Mouse (Mus musculus) lung, postnatal 0 days (tissue): ENCODE results near the gene Pdk2. TPM values are rescaled to one million over a fixed set of nuclear protein-coding genes. Genes with fewer than 3 reads are reported as not detected.

Source experiments
- ATAC-seq: fragments of 200-750 bp; cut with Nextera tagmentation; 2 replicates; pipeline ENCODE4 v1.8.0; 2017; ENCODE audit warnings: moderate library complexity
- DNase-seq: peaks from one replicate; pipeline ENCODE4 v3.0.0-alpha.2; 2016; ENCODE audit warnings: low spot score
- H3K27ac ChIP-seq: fragments of 300-500 bp; sonication (generic); 2 replicates; pipeline ENCODE4 v1.5.1; 2014; ENCODE audit warnings: antibody characterized with exemption, mild to moderate bottlenecking, low read length, mixed read lengths
- H3K27me3 ChIP-seq: fragments of 300-500 bp; sonication (generic); replicated peaks from 2 replicates; pipeline ENCODE4 v1.6.1; 2014; ENCODE audit warnings: low read length, mixed read lengths; ENCODE audit not compliant: insufficient read depth
- H3K36me3 ChIP-seq: fragments of 300-500 bp; sonication (generic); 2 replicates; pipeline ENCODE4 v1.6.1; 2014; ENCODE audit warnings: low read length, mixed read lengths; ENCODE audit not compliant: insufficient read depth
- H3K4me1 ChIP-seq: fragments of 300-500 bp; sonication (generic); 2 replicates; pipeline ENCODE4 v1.6.1; 2014; ENCODE audit warnings: antibody characterized with exemption, low read depth, low read length, mixed read lengths; ENCODE audit not compliant: insufficient read depth
- H3K4me2 ChIP-seq: fragments of 300-500 bp; sonication (generic); replicated peaks from 2 replicates; pipeline ENCODE4 v1.6.1; 2014; ENCODE audit warnings: low read depth, mild to moderate bottlenecking, low read length, moderate library complexity, mixed read lengths
- H3K4me3 ChIP-seq: fragments of 300-500 bp; sonication (generic); 2 replicates; pipeline ENCODE4 v1.5.1; 2014; ENCODE audit warnings: low read depth, low read length
- H3K9ac ChIP-seq: fragments of 300-500 bp; sonication (generic); replicated peaks from 2 replicates; pipeline ENCODE4 v1.6.1; 2014; ENCODE audit warnings: low read depth, mild to moderate bottlenecking
- H3K9me3 ChIP-seq: fragments of 300-500 bp; sonication (generic); 2 replicates; pipeline ENCODE4 v1.6.1; 2016; ENCODE audit warnings: low read length, mixed read lengths
- CTCF ChIP-seq: IDR thresholded peaks from 2 replicates; pipeline ENCODE4 v1.5.1; 2016; ENCODE audit warnings: antibody characterized with exemption, mild to moderate bottlenecking
- EP300 ChIP-seq: IDR thresholded peaks from 2 replicates; pipeline ENCODE4 v1.6.1; 2016; ENCODE audit warnings: antibody characterized with exemption, mild to moderate bottlenecking, control low read depth
- WGBS: fragments of 180-500 bp; shearing (Covaris S2); extraction: QIAGEN DNeasy Blood & Tissue Kit; methylation state at CpG from one replicate; pipeline ENCODE4 v1.1.7; 2014; 5-methylcytosine and 5-hydroxymethylcytosine counted together
- polyA plus RNA-seq: library from polyadenylated mRNA; unstranded; fragments of >200 nt; fragmentation: Nextera tagmentation; extraction: Ambion mirVana; gene quantifications from 2 replicates; pipeline ENCODE4 v1.2.1, GENCODE M21; 2015

Gene Pdk2
- polyA plus RNA-seq, 1 experiment from 2014 or later: 51.1 TPM

- H3K9me3 ChIP-seq: no peaks in the 10 kb centered on the region
- 24% methylated on average over 15 of the region's 15 CpGs for WGBS
- peaks cover 8% of the 10 kb centered on the region; the same call in 1 of the 2 replicates for H3K4me1 ChIP-seq
- H3K4me3 ChIP-seq: peak overlapping the region; percentile 48
- TF ChIP-seq CTCF (no peak), EP300 (no peak)
- H3K27me3 ChIP-seq: no peaks in the 10 kb centered on the region
- H3K36me3 ChIP-seq: 0 out of 2 replicates have a peak, but pooled peaks cover 6% of the 10 kb centered on the region
- peak overlapping the region; percentile 54; the same call in 1 of the 2 replicates for H3K27ac ChIP-seq
- peak overlapping the region; percentile 29 for H3K9ac ChIP-seq
- ATAC-seq (peak; percentile 51), DNase-seq (peak; percentile 76)
- peak overlapping the region; percentile 91 for H3K4me2 ChIP-seq
Observed at GRCm38 (mm10) chr11:95008661-95009628, 32.2 kb downstream of the Pdk2 start.

GRCm38 (mm10) chr11:95007418-95007817 lies 33.7 kb downstream of the Pdk2 start:
- no peak overlapping the region for H3K4me2 ChIP-seq
- 38% methylated on average over 3 of the region's 3 CpGs for WGBS
- H3K9ac ChIP-seq: no peak overlapping the region

GRCm38 (mm10) chr11:95006525-95007219 lies 34.5 kb downstream of the Pdk2 start:
- DNase-seq (peak; percentile 86), ATAC-seq (peak; percentile 72)
- 1% methylated on average over 27 of the region's 27 CpGs for WGBS
- Histone ChIP-seq H3K4me3 (peak overlapping the region; percentile 39), H3K36me3 (peaks cover 23% of the 10 kb centered on the region; the same call in 1 of the 2 replicates), H3K4me1 (peaks cover 8% of the 10 kb centered on the region; the same call in 1 of the 2 replicates), H3K9me3 (no peaks in the 10 kb centered on the region), H3K27ac (peak overlapping the region; percentile 49; the same call in 1 of the 2 replicates), H3K4me2 (peak overlapping the region; percentile 64), H3K27me3 (no peaks in the 10 kb centered on the region), H3K9ac (no peak overlapping the region)
- TF ChIP-seq CTCF (no peak; the same call in 1 of the 2 replicates), EP300 (peak; percentile 21; the same call in 1 of the 2 replicates)

More at GRCm38 (mm10) chr11:95007418-95007817, 33.7 kb downstream of the Pdk2 start:
- DNase-seq (no peak), ATAC-seq (no peak)
- Histone ChIP-seq H3K9me3 (no peaks in the 10 kb centered on the region), H3K36me3 (peaks cover 16% of the 10 kb centered on the region; the same call in 1 of the 2 replicates), H3K4me1 (peaks cover 8% of the 10 kb centered on the region; the same call in 1 of the 2 replicates), H3K27me3 (no peaks in the 10 kb centered on the region), H3K27ac (no peak overlapping the region), H3K4me3 (no peak overlapping the region)
- TF ChIP-seq CTCF: no peak
- no peak for TF ChIP-seq EP300

GRCm38 (mm10) chr11:95006038-95006437 lies 35.1 kb downstream of the Pdk2 start:
- Histone ChIP-seq H3K36me3 (peaks cover 26% of the 10 kb centered on the region; the same call in 1 of the 2 replicates), H3K9ac (no peak overlapping the region), H3K27ac (no peak overlapping the region), H3K4me1 (peaks cover 8% of the 10 kb centered on the region; the same call in 1 of the 2 replicates), H3K4me2 (peak overlapping the region; percentile 64; the same call in 1 of the 2 replicates), H3K9me3 (no peaks in the 10 kb centered on the region), H3K27me3 (no peaks in the 10 kb centered on the region), H3K4me3 (no peak overlapping the region)
- ATAC-seq (no peak), DNase-seq (no peak)
- TF ChIP-seq EP300: no peak
- 39% methylated on average over 4 of the region's 4 CpGs for WGBS

- no peak overlapping the region for H3K9ac ChIP-seq
- TF ChIP-seq EP300 (no peak), CTCF (no peak)
- peaks cover 32% of the 10 kb centered on the region; the same call in 1 of the 2 replicates for H3K36me3 ChIP-seq
- no peak overlapping the region for H3K4me3 ChIP-seq
- DNase-seq: no peak
- no peaks in the 10 kb centered on the region for H3K9me3 ChIP-seq
- H3K4me2 ChIP-seq: no peak overlapping the region
- H3K4me1 ChIP-seq: peaks cover 13% of the 10 kb centered on the region; the same call in 1 of the 2 replicates
- no peaks in the 10 kb centered on the region for H3K27me3 ChIP-seq
- no peak overlapping the region for H3K27ac ChIP-seq
- ATAC-seq: no peak
- WGBS: 60% methylated on average over 6 of the region's 6 CpGs
Observed at GRCm38 (mm10) chr11:95004937-95005198, 36.3 kb downstream of the Pdk2 start.
